Mouse (Mus musculus) ES-E14 (cell line): ENCODE data around the gene Cbfa2t2. TPM values are rescaled to one million over a fixed set of nuclear protein-coding genes. Genes with fewer than 3 reads are reported as not detected.

Source experiments
- DNase-seq: peaks from one replicate; pipeline ENCODE4 v3.0.0-alpha.2; 2013; ENCODE audit warnings: low read depth, low spot score
- H3K27ac ChIP-seq: 2 replicates; pipeline ENCODE4 v1.5.1; 2012; ENCODE audit warnings: low read depth, mild to moderate bottlenecking, low read length, moderate library complexity, mixed read lengths; ENCODE audit not compliant: poor library complexity, insufficient read depth, severe bottlenecking
- H3K36me3 ChIP-seq: 2 replicates; pipeline ENCODE4 v1.6.1; 2012; ENCODE audit warnings: mild to moderate bottlenecking, low read length, moderate library complexity, mixed read lengths; ENCODE audit not compliant: control insufficient read depth, poor library complexity, insufficient read depth, severe bottlenecking
- H3K4me1 ChIP-seq, 2 experiments: fragments of 150-350 bp in 1 of 2; sonication (generic) in 1 of 2; 2 replicates each; pipeline ENCODE4 v1.6.1; 2012; ENCODE audit warnings: low read length in 2 of 2, mild to moderate bottlenecking in 1 of 2, mixed read lengths in 1 of 2; ENCODE audit not compliant: control insufficient read depth in 2 of 2, insufficient read depth in 2 of 2, poor library complexity in 1 of 2
- H3K4me3 ChIP-seq, 2 experiments: fragments of 150-350 bp in 1 of 2; sonication (generic) in 1 of 2; 2 replicates each; pipeline ENCODE4 v1.5.1; 2012; ENCODE audit warnings: low read length in 2 of 2, low read depth in 1 of 2, mild to moderate bottlenecking in 1 of 2, mixed read lengths in 1 of 2; ENCODE audit not compliant: insufficient read depth in 1 of 2, poor library complexity in 1 of 2, severe bottlenecking in 1 of 2
- H3K9ac ChIP-seq: 2 replicates; pipeline ENCODE4 v1.6.1; 2012; ENCODE audit warnings: low read depth, mild to moderate bottlenecking, low read length, mixed read lengths; ENCODE audit not compliant: poor library complexity, insufficient read depth, severe bottlenecking
- H3K9me3 ChIP-seq: fragments of 150-350 bp; sonication (generic); 2 replicates; pipeline ENCODE4 v1.6.1; 2012; ENCODE audit warnings: low read depth, mild to moderate bottlenecking, low read length; ENCODE audit not compliant: control insufficient read depth, insufficient read depth
- CHD2 ChIP-seq: IDR thresholded peaks from 2 replicates; pipeline ENCODE4 v1.6.1; 2014; ENCODE audit warnings: mild to moderate bottlenecking, low read depth, low read length, inconsistent platforms
- HCFC1 ChIP-seq: IDR thresholded peaks from 2 replicates; pipeline ENCODE4 v1.6.1; 2012; ENCODE audit warnings: low read length, inconsistent platforms, borderline replicate concordance; ENCODE audit not compliant: insufficient read depth
- MAFK ChIP-seq: IDR thresholded peaks from 2 replicates; pipeline ENCODE4 v1.6.1; 2014; ENCODE audit warnings: mild to moderate bottlenecking, low read depth, low read length, inconsistent platforms; ENCODE audit not compliant: insufficient read depth
- ZC3H11A ChIP-seq: IDR thresholded peaks from 2 replicates; pipeline ENCODE4 v1.6.1; 2012; ENCODE audit warnings: low read depth, mild to moderate bottlenecking, inconsistent platforms, low read length, borderline replicate concordance
- ZNF384 ChIP-seq: IDR thresholded peaks from 2 replicates; pipeline ENCODE4 v1.6.1; 2012; ENCODE audit warnings: low read depth, low read length, inconsistent platforms
- in situ Hi-C, 2 experiments: fragments of 600-800 bp; cut with MboI; formaldehyde crosslinking; loops; one replicate each; pipeline ENCODE4 v1.15.1; 2025; ENCODE audit warnings: low sequenced_read_pairs in 2 of 2, inconsistent platforms in 1 of 2; ENCODE audit not compliant: unreplicated experiment in 2 of 2
- total RNA-seq: library from RNA; depleted of rRNA; stranded (reverse); fragments of 300-350 nt; gene quantifications from 2 replicates; pipeline ENCODE4 v1.2.3, GENCODE M21; 2012

Gene Cbfa2t2
- total RNA-seq, 1 experiment = 37.6 TPM

GRCm38 (mm10) chr2:154549127-154549885 lies 113.0 kb downstream of the Cbfa2t2 start:
- Histone ChIP-seq H3K4me3 (peak overlapping the region; percentile 49 to 55), H3K36me3 (peaks cover 4% of the 10 kb centered on the region; the same call in 1 of the 2 replicates), H3K9ac (peak overlapping the region; percentile 37; the same call in 1 of the 2 replicates), H3K9me3 (no peaks in the 10 kb centered on the region), H3K27ac (no peak overlapping the region), H3K4me1 (peaks cover 3 to 10% of the 10 kb centered on the region in 2 experiments; a peak in 2 of 4 replicates)
- DNase-seq = peak; percentile 44
- no peak for TF ChIP-seq CHD2
- TF ChIP-seq MAFK = no peak
- in situ Hi-C loops = no loop called here

GRCm38 (mm10) chr2:154549886-154550189 lies 113.6 kb downstream of the Cbfa2t2 start:
- peaks cover 3 to 10% of the 10 kb centered on the region in 2 experiments; a peak in 2 of 4 replicates for H3K4me1 ChIP-seq
- TF ChIP-seq MAFK (no peak), ZC3H11A (no peak), HCFC1 (no peak), ZNF384 (no peak), CHD2 (no peak)
- H3K36me3 ChIP-seq = peaks cover 6% of the 10 kb centered on the region; the same call in 1 of the 2 replicates
- H3K9ac ChIP-seq = no peak overlapping the region
- in situ Hi-C loops = no loop called here
- no peaks in the 10 kb centered on the region for H3K9me3 ChIP-seq
- no peak overlapping the region for H3K27ac ChIP-seq
- peak overlapping the region; percentile 30 to 49; a peak in 2 of 4 replicates for H3K4me3 ChIP-seq
- DNase-seq = no peak

GRCm38 (mm10) chr2:154550937-154551336 lies 114.7 kb downstream of the Cbfa2t2 start:
- in situ Hi-C loops = no loop called here
- no peak for DNase-seq
- TF ChIP-seq HCFC1 (no peak), MAFK (no peak), CHD2 (no peak), ZC3H11A (no peak), ZNF384 (no peak)
- Histone ChIP-seq H3K4me1 (peaks cover 3 to 10% of the 10 kb centered on the region in 2 experiments; a peak in 2 of 4 replicates), H3K9me3 (no peaks in the 10 kb centered on the region), H3K9ac (no peak overlapping the region), H3K36me3 (peaks cover 10% of the 10 kb centered on the region; the same call in 1 of the 2 replicates), H3K4me3 (no peak overlapping the region), H3K27ac (no peak overlapping the region)

- H3K9me3 ChIP-seq = no peaks in the 10 kb centered on the region
- no peak within 1 kb of the TSS for H3K27ac ChIP-seq
- H3K4me1 ChIP-seq = peaks cover 3 to 10% of the 10 kb centered on the region in 2 experiments; a peak in 2 of 4 replicates
- H3K4me3 ChIP-seq = peak within 1 kb of the TSS; percentile 49 to 63
- H3K9ac ChIP-seq = peak within 1 kb of the TSS; percentile 21; the same call in 1 of the 2 replicates
- no peak for TF ChIP-seq HCFC1
- TF ChIP-seq ZC3H11A = no peak
- no peak for TF ChIP-seq ZNF384
- no peak for TF ChIP-seq CHD2
- TF ChIP-seq MAFK = no peak
- in situ Hi-C loops = no loop called here
- H3K36me3 ChIP-seq = peaks cover 10% of the 10 kb centered on the region; the same call in 1 of the 2 replicates
- no peak for DNase-seq
These were observed 115.2 kb downstream of the Cbfa2t2 start, which contains the start of gene Actl10 for GRCm38 (mm10) chr2:154551476-154551875. Gene Actl10 (plus strand): TSS chr2:154551776.
